10 mouse cellular contexts compared by ENCODE assay signal in genomic region chr11:34783587-34784043, GRCm38 (mm10). TPM values are rescaled to one million over a fixed set of nuclear protein-coding genes. Genes with fewer than 3 reads are reported as not detected.
DNase-seq lines count a peak whose midpoint lies in the region; ATAC-seq and TF ChIP-seq lines count a peak whose summit lies in the region.
"Had no signal": no experiment of that assay in that cellular context is flagged by ENCODE, and none has a peak within 500 bp of the region (broad histone marks: within the 10 kb centered on the region; RNA-seq: fewer than 3 reads in every experiment).

Gene Dock2, minus strand, starts transcription at chr11:34783892.

- ATAC-seq in forebrain, embryonic 11.5 days (replicated peaks; ENCODE audit: low FRiP score): no peak

- H3K27ac ChIP-seq in cortical plate, adult 2 months (ENCODE audit: insufficient read depth, low read length): no peak within 1 kb of the TSS
- no peak within 1 kb of the TSS for H3K27ac ChIP-seq in forebrain, embryonic 11.5 days (ENCODE audit: low read depth, low read length)
- H3K27ac ChIP-seq: neural tube, embryonic 12.5 days had no signal

- no peak within 1 kb of the TSS for H3K4me2 ChIP-seq in forebrain, embryonic 11.5 days (ENCODE audit: low read depth, low read length, severe bottlenecking)
- H3K4me2 ChIP-seq: neural tube, embryonic 12.5 days had no signal

- H3K9me3 ChIP-seq in forebrain, embryonic 11.5 days (ENCODE audit: control insufficient read depth, low read length): no peaks in the 10 kb centered on the region
- H3K9me3 ChIP-seq: neural tube, embryonic 12.5 days had no signal

- no peak for TF ChIP-seq CTCF in cortical plate, adult 2 months (IDR thresholded peaks at IDR 0.05; ENCODE audit: extremely low read depth, insufficient read depth, low read length)
- no peak for TF ChIP-seq CTCF in lung, adult 2 months (IDR thresholded peaks at IDR 0.05; ENCODE audit: insufficient read depth, low read length)

- H3K4me3 ChIP-seq in cortical plate, adult 2 months (ENCODE audit: insufficient read depth, low read length): peak within 1 kb of the TSS; percentile 9; the same call in 1 of the 2 replicates
- peak within 1 kb of the TSS; percentile 81 for H3K4me3 ChIP-seq in lung, adult 2 months (replicated peaks; ENCODE audit: extremely low read depth, low read depth, low read length)
- H3K4me3 ChIP-seq in forebrain, embryonic 11.5 days (ENCODE audit: low read depth, low read length): no peak within 1 kb of the TSS
- H3K4me3 ChIP-seq: neural tube, embryonic 12.5 days had no signal

- no peaks in the 10 kb centered on the region for H3K36me3 ChIP-seq in forebrain, embryonic 11.5 days (ENCODE audit: control insufficient read depth, insufficient read depth, low read length)
- H3K36me3 ChIP-seq: neural tube, embryonic 12.5 days had no signal

- no peaks in the 10 kb centered on the region for H3K27me3 ChIP-seq in forebrain, embryonic 11.5 days (ENCODE audit: control insufficient read depth, insufficient read depth, low read length)
- H3K27me3 ChIP-seq: neural tube, embryonic 12.5 days had no signal

- DNase-seq in adrenal gland, postnatal 14 days: peak; percentile 22
- DNase-seq in adrenal gland, adult 2 months: no peak
- peak; percentile 13 for DNase-seq in lung, adult 2 months
- peak; percentile 50 to 52 for DNase-seq in spleen, postnatal 14 days (ENCODE audit: low spot score in 2 of 2)
- DNase-seq in forebrain, embryonic 11.5 days (ENCODE audit: low spot score): no peak
- no peak for DNase-seq in cerebellum, postnatal 14 days
- no peak for DNase-seq in kidney, adult 11 months
- DNase-seq: cerebellum, postnatal 36 days had no signal

- no peak for TF ChIP-seq POLR2A in cortical plate, adult 2 months (IDR thresholded peaks at IDR 0.05; ENCODE audit: extremely low read depth, insufficient read depth, low read length)
- TF ChIP-seq POLR2A in lung, adult 2 months (IDR thresholded peaks at IDR 0.05; ENCODE audit: borderline replicate concordance, extremely low read depth, low read depth, low read length): peak; percentile 24; the same call in 1 of the 2 replicates

- no peaks in the 10 kb centered on the region for H3K4me1 ChIP-seq in cortical plate, adult 2 months (ENCODE audit: control insufficient read depth, insufficient read depth, low read length)
- H3K4me1 ChIP-seq in lung, adult 2 months (ENCODE audit: control insufficient read depth, insufficient read depth, low read length): no peaks in the 10 kb centered on the region; the same call in 1 of the 2 replicates
- no peaks in the 10 kb centered on the region for H3K4me1 ChIP-seq in forebrain, embryonic 11.5 days (replicated peaks; ENCODE audit: control insufficient read depth, insufficient read depth, low read length)
- H3K4me1 ChIP-seq: neural tube, embryonic 12.5 days had no signal

- H3K9ac ChIP-seq in forebrain, embryonic 11.5 days (ENCODE audit: low read length): no peak within 1 kb of the TSS
- H3K9ac ChIP-seq: neural tube, embryonic 12.5 days had no signal

- WGBS in lung, adult 2 months: 63% methylated on average over 12 of the region's 12 CpGs
- 92% methylated on average over 12 of the region's 12 CpGs for WGBS in forebrain, embryonic 11.5 days

RNA-seq across cellular contexts. Expression of gene Dock2, which starts in this region (rescaled TPM):
- 4.3 and 20.3 TPM in 2 replicates for total RNA-seq in adrenal gland, postnatal 14 days (2021)
- total RNA-seq in adrenal gland, adult 2 months (2021): 1 to 10 TPM; 3.7 to 4.1 TPM
- polyA plus RNA-seq in adrenal gland, adult 2 months (2012; rRNA removed): 0.75 and 0.97 TPM in 2 replicates
- polyA plus RNA-seq in cortical plate, adult 2 months (2012; rRNA removed): 1.7 and 1.9 TPM in 2 replicates
- 5.3 and 8.7 TPM in 2 replicates for polyA plus RNA-seq in lung, adult 2 months (2012; rRNA removed)
- polyA plus RNA-seq in forebrain, embryonic 11.5 days (2014; fragmentation: Nextera tagmentation; extraction: Ambion mirVana): 0.67 and 1.1 TPM in 2 replicates

Comparison
In these comparisons a context has a peak if more than half of its experiments do, and no peak if none do; other contexts are left out.
1. DNase-seq: peak in adrenal gland, postnatal 14 days (single experiment), lung, adult 2 months (single experiment) and spleen, postnatal 14 days (2 of 2); none in adrenal gland, adult 2 months (single experiment), forebrain, embryonic 11.5 days (single experiment), cerebellum, postnatal 14 days (0 of 2) and kidney, adult 11 months (single experiment).